Mouse (Mus musculus) G1E (cell line): ENCODE data around the gene Dusp28. TPM values are rescaled to one million over a fixed set of nuclear protein-coding genes. Genes with fewer than 3 reads are reported as not detected.

Source experiments
- ATAC-seq: 2 replicates; pipeline ENCODE4 v1.8.0; 2016; ENCODE audit warnings: mild to moderate bottlenecking; ENCODE audit not compliant: insufficient number of reproducible peaks, poor library complexity, low FRiP score, severe bottlenecking; ENCODE audit errors: extremely low read depth
- DNase-seq: peaks from one replicate; pipeline ENCODE4 v3.0.0; 2012; ENCODE audit warnings: low spot score
- H3K27me3 ChIP-seq: 2 replicates; pipeline ENCODE4 v1.6.1; 2012; ENCODE audit warnings: mild to moderate bottlenecking, low read length, inconsistent platforms; ENCODE audit not compliant: insufficient read depth
- H3K36me3 ChIP-seq: replicated peaks from 2 replicates; pipeline ENCODE3; 2012; ENCODE audit warnings: mild to moderate bottlenecking, inconsistent platforms
- H3K4me1 ChIP-seq: 2 replicates; pipeline ENCODE4 v1.6.1; 2012; ENCODE audit warnings: low read depth, low read length, inconsistent platforms, mixed read lengths; ENCODE audit not compliant: insufficient read depth
- H3K4me3 ChIP-seq: 2 replicates; pipeline ENCODE4 v1.5.1; 2012; ENCODE audit warnings: low read depth, mild to moderate bottlenecking, inconsistent platforms, low read length, moderate library complexity, mixed read lengths
- H3K9me3 ChIP-seq: replicated peaks from 2 replicates; pipeline ENCODE4 v1.6.1; 2012; ENCODE audit warnings: inconsistent platforms
- CTCF ChIP-seq: IDR thresholded peaks from 2 replicates; pipeline ENCODE4 v1.5.1; 2012; ENCODE audit warnings: low read depth, low read length, inconsistent platforms, mixed read lengths
- GATA1 ChIP-seq: IDR thresholded peaks from 2 replicates; pipeline ENCODE4 v1.6.1; 2012; ENCODE audit warnings: borderline replicate concordance, low read length, inconsistent platforms, mixed read lengths
- GATA2 ChIP-seq: IDR thresholded peaks from 2 replicates; pipeline ENCODE4 v1.6.1; 2012; ENCODE audit warnings: low read depth, low read length, inconsistent platforms, borderline replicate concordance
- POLR2AphosphoS5 ChIP-seq: IDR thresholded peaks from 2 replicates; pipeline ENCODE4 v1.6.1; 2012; ENCODE audit warnings: low read depth, low read length, inconsistent platforms; ENCODE audit not compliant: insufficient replicate concordance
- TAL1 ChIP-seq: conservative IDR thresholded peaks from 2 replicates; pipeline ENCODE4 v1.6.1; 2012; ENCODE audit warnings: low read depth, low read length, inconsistent platforms, mixed read lengths
- polyA plus RNA-seq: library from polyadenylated mRNA; stranded (reverse); fragments of >175 nt; gene quantifications from 2 replicates; pipeline ENCODE4 v1.2.3, GENCODE M21; 2012
- total RNA-seq, 2 experiments: library from RNA; stranded (forward) in 1 of 2; stranded (reverse) in 1 of 2; fragments of 200-1000 nt in 1 of 2; fragments of >200 nt in 1 of 2; fragmentation: Nextera tagmentation in 1 of 2; gene quantifications; 2 replicates each; pipeline ENCODE4 v1.2.3; 2014 to 2017

The Dusp28 gene
- total RNA-seq (2014; fragmentation: Nextera tagmentation) (4.9 and 7.3 TPM in 2 replicates), total RNA-seq (2017) (8.0 and 12.1 TPM in 2 replicates), polyA plus RNA-seq (13.2 and 16.2 TPM in 2 replicates)

DNA sequence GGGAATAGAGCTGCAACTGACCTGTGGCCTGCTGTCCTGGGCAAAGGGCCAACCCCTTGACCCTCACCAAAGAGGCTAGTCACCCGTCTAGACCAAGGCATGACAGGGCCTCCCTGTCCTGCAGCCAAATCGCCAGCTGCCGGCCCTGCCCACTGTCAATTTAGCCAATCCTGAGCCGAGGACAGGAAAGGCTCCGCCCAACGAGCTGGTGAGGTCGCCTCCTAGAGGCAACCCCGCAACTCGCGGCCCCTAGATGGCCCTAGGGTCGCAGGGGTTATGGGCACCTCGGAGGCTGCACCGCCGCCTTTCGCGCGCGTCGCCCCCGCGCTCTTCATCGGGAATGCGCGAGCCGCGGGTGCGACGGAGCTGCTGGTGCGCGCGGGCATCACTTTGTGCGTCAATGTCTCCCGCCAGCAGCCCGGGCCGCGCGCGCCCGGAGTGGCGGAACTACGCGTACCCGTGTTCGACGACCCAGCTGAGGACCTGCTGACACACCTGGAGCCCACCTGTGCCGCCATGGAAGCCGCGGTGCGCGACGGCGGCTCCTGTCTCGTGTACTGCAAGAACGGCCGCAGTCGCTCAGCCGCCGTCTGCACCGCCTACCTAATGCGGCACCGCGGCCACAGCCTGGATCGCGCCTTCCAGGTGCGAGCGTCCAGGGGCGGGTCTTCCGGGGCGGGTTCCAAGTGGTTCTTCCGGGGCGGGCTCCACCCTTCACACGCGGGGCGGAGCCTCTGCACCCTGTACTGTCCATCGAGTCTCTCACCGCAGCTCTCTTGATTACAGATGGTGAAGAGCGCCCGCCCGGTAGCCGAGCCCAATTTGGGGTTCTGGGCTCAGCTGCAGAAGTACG lies at the start of gene Dusp28:
TSS of gene Dusp28 (plus strand) at position 203 of the 853 bp plus-strand sequence.
- peaks cover 63% of the 10 kb centered on the region for H3K4me1 ChIP-seq
- no peaks in the 10 kb centered on the region for H3K9me3 ChIP-seq
- H3K36me3 ChIP-seq, result peaks cover 20% of the 10 kb centered on the region
- H3K4me3 ChIP-seq, result peak within 1 kb of the TSS; percentile 85
- peak; percentile 93 for DNase-seq
- peaks cover 9% of the 10 kb centered on the region for H3K27me3 ChIP-seq
- ATAC-seq, result peak; percentile 77
- TF ChIP-seq GATA2 (no peak), POLR2AphosphoS5 (no peak), CTCF (peak; percentile 12; the same call in 1 of the 2 replicates), TAL1 (no peak), GATA1 (no peak)

DNA sequence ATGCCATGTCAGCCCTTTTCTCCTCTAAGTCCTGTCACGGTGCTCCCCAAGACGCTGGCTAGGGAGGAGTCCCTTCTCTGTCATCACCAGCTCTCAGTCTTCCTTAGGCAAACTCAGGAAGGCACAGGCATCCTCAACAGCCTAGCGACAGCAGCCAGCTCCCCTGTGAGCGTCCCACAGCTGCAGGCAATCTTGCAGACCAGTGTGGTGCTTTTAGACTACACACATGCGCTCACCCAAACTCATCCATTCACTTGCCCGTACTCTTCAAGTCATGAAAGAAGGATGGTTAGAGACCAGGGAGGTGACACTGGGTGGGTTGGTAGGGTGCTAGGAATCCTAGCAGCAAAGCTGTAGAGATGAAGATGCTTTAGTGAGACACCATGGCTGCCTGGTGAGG lies 45.3 kb upstream of the Dusp28 start:
- H3K4me1 ChIP-seq, result no peaks in the 10 kb centered on the region
- TF ChIP-seq CTCF (no peak), POLR2AphosphoS5 (no peak)
- H3K9me3 ChIP-seq, result no peaks in the 10 kb centered on the region
- DNase-seq, result no peak
- H3K4me3 ChIP-seq, result no peak overlapping the region
- no peak for ATAC-seq
- 0 out of 2 replicates have a peak, but pooled peaks cover 3% of the 10 kb centered on the region for H3K27me3 ChIP-seq
- H3K36me3 ChIP-seq, result no peaks in the 10 kb centered on the region

DNA sequence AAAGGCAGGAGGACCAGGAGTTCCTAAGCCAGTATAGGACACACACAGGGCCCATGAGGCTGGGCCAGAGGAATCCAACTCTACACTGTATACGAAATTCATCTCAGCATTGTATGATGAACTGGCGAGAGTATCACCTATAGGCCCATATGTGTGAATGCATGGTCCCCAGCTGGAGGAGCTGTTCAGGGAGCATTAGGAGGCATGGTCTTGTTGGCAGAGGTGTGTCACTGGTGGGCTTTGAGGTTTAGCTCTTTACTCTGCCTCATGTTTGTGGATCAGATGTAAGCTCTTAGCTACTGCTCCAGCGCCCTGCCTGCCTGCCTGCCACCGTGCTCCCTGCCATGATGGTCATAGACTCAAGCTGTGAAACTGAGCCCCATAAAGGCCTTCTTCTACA lies 43.5 kb upstream of the Dusp28 start:
- DNase-seq, result no peak
- Histone ChIP-seq H3K27me3 (0 out of 2 replicates have a peak, but pooled peaks cover 3% of the 10 kb centered on the region), H3K4me1 (no peaks in the 10 kb centered on the region), H3K36me3 (no peaks in the 10 kb centered on the region), H3K9me3 (no peaks in the 10 kb centered on the region), H3K4me3 (no peak overlapping the region)
- TF ChIP-seq GATA1 (no peak), GATA2 (no peak), POLR2AphosphoS5 (no peak), TAL1 (no peak), CTCF (no peak)
- no peak for ATAC-seq

DNA sequence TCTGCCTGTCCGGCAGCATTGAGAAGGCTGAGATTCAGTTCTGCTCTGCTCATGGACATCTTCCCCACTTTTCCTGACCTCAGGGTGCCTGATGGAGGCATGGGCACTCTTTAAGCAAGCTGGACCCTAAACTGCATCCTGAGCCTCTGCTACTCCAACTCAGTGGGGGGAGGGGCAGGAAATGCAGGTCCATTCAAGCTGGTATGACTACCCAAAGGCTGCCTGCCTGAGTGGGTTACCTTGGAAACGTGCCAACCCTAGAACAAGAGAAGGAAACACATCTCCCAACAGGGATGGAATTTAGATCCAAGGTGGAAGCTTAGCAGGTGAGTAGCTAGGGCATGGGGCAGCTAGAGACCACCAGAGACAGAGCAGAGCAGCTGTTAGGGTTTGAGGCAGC lies 40.6 kb upstream of the Dusp28 start:
- Histone ChIP-seq H3K9me3 (no peaks in the 10 kb centered on the region), H3K36me3 (no peaks in the 10 kb centered on the region), H3K4me1 (no peaks in the 10 kb centered on the region), H3K27me3 (0 out of 2 replicates have a peak, but pooled peaks cover 3% of the 10 kb centered on the region), H3K4me3 (no peak overlapping the region)
- ATAC-seq (no peak), DNase-seq (no peak)
- no peak for TF ChIP-seq GATA1
- TF ChIP-seq GATA2, result no peak
- TF ChIP-seq CTCF, result no peak
- TF ChIP-seq TAL1, result no peak
- TF ChIP-seq POLR2AphosphoS5, result no peak

DNA sequence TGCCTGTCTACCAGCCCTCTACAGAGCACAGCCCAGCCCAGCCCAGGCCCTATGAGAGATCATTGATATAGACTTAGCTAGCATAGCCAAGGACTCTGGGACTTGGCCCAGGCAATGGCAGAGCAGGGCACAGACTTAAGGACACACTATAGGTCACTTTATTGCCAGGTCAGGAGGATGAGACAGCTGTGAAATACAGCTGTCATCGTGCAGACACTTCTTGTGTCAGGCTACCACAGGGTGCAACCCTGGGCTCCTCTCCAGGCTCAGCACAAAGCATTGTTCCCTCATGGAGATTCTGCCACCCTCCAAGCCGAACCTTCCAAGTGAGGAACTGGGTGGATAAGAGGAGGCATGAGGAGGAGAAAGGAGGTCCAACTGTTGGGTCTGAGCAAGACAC lies 36.8 kb upstream of the Dusp28 start:
- no peak for TF ChIP-seq CTCF
- no peak for TF ChIP-seq GATA2
- TF ChIP-seq POLR2AphosphoS5, result no peak
- no peak for TF ChIP-seq TAL1
- TF ChIP-seq GATA1, result no peak
- Histone ChIP-seq H3K27me3 (peaks cover 3% of the 10 kb centered on the region; the same call in 1 of the 2 replicates), H3K9me3 (no peaks in the 10 kb centered on the region), H3K4me1 (no peaks in the 10 kb centered on the region), H3K4me3 (no peak overlapping the region), H3K36me3 (no peaks in the 10 kb centered on the region)
- no peak for DNase-seq
- no peak for ATAC-seq

DNA sequence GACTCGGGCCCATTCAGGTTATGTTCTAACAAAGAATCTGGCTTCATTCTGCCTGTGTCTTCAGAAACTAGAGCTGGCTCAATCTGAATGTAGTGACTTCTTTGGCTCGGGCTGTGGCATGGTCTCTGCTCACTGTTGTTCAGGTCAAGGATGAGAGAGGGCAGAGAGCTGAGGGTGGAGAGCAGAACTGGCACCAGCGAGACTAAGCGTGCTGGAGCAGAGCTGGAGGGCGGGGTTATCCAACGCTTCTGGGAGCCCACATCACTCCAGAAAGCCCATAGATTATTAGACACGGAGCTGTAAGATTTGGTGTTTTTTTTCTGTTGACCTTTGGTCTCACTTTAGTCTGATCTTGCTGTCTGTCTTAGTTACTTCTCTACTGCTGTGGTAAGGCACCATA lies 34.1 kb upstream of the Dusp28 start:
- ATAC-seq (no peak), DNase-seq (no peak)
- Histone ChIP-seq H3K4me1 (no peaks in the 10 kb centered on the region), H3K27me3 (peaks cover 8% of the 10 kb centered on the region; the same call in 1 of the 2 replicates), H3K4me3 (no peak overlapping the region), H3K36me3 (no peaks in the 10 kb centered on the region), H3K9me3 (no peaks in the 10 kb centered on the region)
- TF ChIP-seq GATA2, result no peak
